Mouse (Mus musculus) neural tube, embryonic 12.5 days (tissue): ENCODE data around the gene Rbpj. TPM values are rescaled to one million over a fixed set of nuclear protein-coding genes. Genes with fewer than 3 reads are reported as not detected.

Source experiments
- polyA plus RNA-seq: library from polyadenylated mRNA; unstranded; fragments of >200 nt; fragmentation: Nextera tagmentation; extraction: Ambion mirVana; gene quantifications from 2 replicates; pipeline ENCODE4 v1.2.1, GENCODE M21; 2016

The Rbpj gene
- polyA plus RNA-seq, 1 experiment from 2014 or later, result 62.8 TPM

Other genes starting within 250 kb of the Rbpj start
- 65.6 and 75.6 TPM in 2 replicates for gene Smim20, start 199.1 kb upstream of the Rbpj start, polyA plus RNA-seq
- gene Cckar, start 241.6 kb downstream of the Rbpj start, polyA plus RNA-seq, result 1.3 and 2.2 TPM in 2 replicates